Mouse (Mus musculus) G1E (cell line): ENCODE data around the gene 1700010B08Rik.

Experiments used
- CTCF ChIP-seq: IDR thresholded peaks from 2 replicates; pipeline ENCODE4 v1.5.1; 2012; ENCODE audit warnings: low read depth, low read length, inconsistent platforms, mixed read lengths
- POLR2AphosphoS5 ChIP-seq: IDR thresholded peaks from 2 replicates; pipeline ENCODE4 v1.6.1; 2012; ENCODE audit warnings: low read depth, low read length, inconsistent platforms; ENCODE audit not compliant: insufficient replicate concordance

DNA sequence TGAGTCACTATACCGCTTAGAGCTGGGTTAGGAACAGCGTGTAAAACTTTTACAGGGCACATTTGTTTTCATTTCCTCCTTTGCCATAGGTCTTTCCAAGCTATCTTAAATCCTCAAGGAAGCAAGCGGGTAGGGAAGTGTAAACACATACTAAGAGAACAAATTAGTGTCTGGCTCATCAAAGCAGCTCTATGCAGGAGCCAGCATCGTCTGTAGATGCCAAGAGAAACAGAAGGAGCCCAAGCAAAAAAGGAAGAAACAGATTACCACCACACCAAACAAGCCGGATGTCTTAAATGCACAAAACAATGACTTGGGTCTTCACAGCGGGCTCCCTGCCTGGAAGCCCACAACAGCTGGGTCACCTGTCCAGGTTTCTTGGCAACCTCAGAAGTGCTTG is 9.0 kb upstream of the 1700010B08Rik start:
- TF ChIP-seq CTCF (no peak), POLR2AphosphoS5 (no peak)
